Mouse (Mus musculus) cerebellum, postnatal 25 days (tissue): ENCODE results near the gene Setd1b.
A peak's percentile ranks its signal among the peaks of the same experiment; 100 is the strongest.

ENCODE experiments used
- DNase-seq, 2 experiments: peaks; one replicate each; pipeline ENCODE4 v3.0.0; 2021; ENCODE audit warnings: mixed read lengths in 2 of 2

Gene Setd1b

GRCm38 (mm10) chr5:123128426-123129169 lies 13.4 kb upstream of the Setd1b start:
- peak in 1 of 2 experiments; percentile 11 for DNase-seq

GRCm38 (mm10) chr5:123129170-123129757 lies 12.7 kb upstream of the Setd1b start:
- DNase-seq, result no peak

GRCm38 (mm10) chr5:123130030-123130813 lies 11.8 kb upstream of the Setd1b start:
- no peak for DNase-seq

- peak; percentile 5 to 12 for DNase-seq
Observed at GRCm38 (mm10) chr5:123130814-123131148, 11.2 kb upstream of the Setd1b start.

- peak; percentile 90 to 94 for DNase-seq
Observed at GRCm38 (mm10) chr5:123132308-123133071, 9.5 kb upstream of the Setd1b start, which contains the start of gene Rhof. TSS of gene Rhof (minus strand) at chr5:123132692.

- peak; percentile 92 to 93 for DNase-seq
Observed at GRCm38 (mm10) chr5:123133083-123133783, 8.8 kb upstream of the Setd1b start.

GRCm38 (mm10) chr5:123133784-123134143 lies 8.2 kb upstream of the Setd1b start:
- peak in 1 of 2 experiments; percentile 54 for DNase-seq

GRCm38 (mm10) chr5:123134186-123134874 lies 7.7 kb upstream of the Setd1b start:
- DNase-seq, result peak; percentile 73 to 86

- DNase-seq, result no peak
Observed at GRCm38 (mm10) chr5:123134875-123135382, 7.1 kb upstream of the Setd1b start.

GRCm38 (mm10) chr5:123135471-123136360 lies 6.3 kb upstream of the Setd1b start:
- DNase-seq, result peak; percentile 69 to 77

GRCm38 (mm10) chr5:123136361-123137043 lies 5.5 kb upstream of the Setd1b start:
- DNase-seq, result peak; percentile 61 to 78

- peak; percentile 70 to 80 for DNase-seq
Observed at GRCm38 (mm10) chr5:123137044-123137909, 4.7 kb upstream of the Setd1b start.

GRCm38 (mm10) chr5:123137910-123138229 lies 4.1 kb upstream of the Setd1b start:
- no peak for DNase-seq

GRCm38 (mm10) chr5:123138230-123138911 lies 3.6 kb upstream of the Setd1b start:
- DNase-seq, result peak in 1 of 2 experiments; percentile 72

GRCm38 (mm10) chr5:123138953-123139721 lies 2.9 kb upstream of the Setd1b start:
- peak; percentile 93 for DNase-seq

GRCm38 (mm10) chr5:123139722-123140627 lies 2.0 kb upstream of the Setd1b start:
- DNase-seq, result peak; percentile 43 to 64
